In genomic region chr8:18065456-18065855, GRCm38 (mm10) we compare ENCODE assay signal across 24 mouse cellular contexts.
"Had no signal": no experiment of that assay in that cellular context is flagged by ENCODE, and none has a peak within 500 bp of the region (broad histone marks: within the 10 kb centered on the region; RNA-seq: fewer than 3 reads in every experiment).

No protein-coding gene starts in this region.

- H3K9me3 ChIP-seq: heart, embryonic 10.5 days; heart, embryonic 12.5 days; hindbrain, embryonic 10.5 days; hindbrain, embryonic 12.5 days; intestine, embryonic 15.5 days; limb, embryonic 10.5 days; limb, embryonic 12.5 days had no signal

- H3K9ac ChIP-seq: heart, embryonic 12.5 days; hindbrain, embryonic 12.5 days; hindbrain, embryonic 14.5 days; intestine, embryonic 15.5 days; limb, embryonic 12.5 days had no signal

- H3K36me3 ChIP-seq: heart, embryonic 10.5 days; heart, embryonic 12.5 days; hindbrain, embryonic 10.5 days; hindbrain, embryonic 12.5 days; intestine, embryonic 15.5 days; limb, embryonic 10.5 days; limb, embryonic 12.5 days had no signal

- DNase-seq: gastrocnemius, adult 2 months; gastrocnemius, postnatal 10 days; gastrocnemius, postnatal 25 days; heart, adult 18-20 months; heart, postnatal 10 days; heart, postnatal 4 days; kidney, adult 18-20 months; kidney, adult 8-10 months; kidney, postnatal 10 days; kidney, postnatal 25 days; kidney, postnatal 4 days had no signal

- H3K4me2 ChIP-seq: heart, embryonic 12.5 days; hindbrain, embryonic 12.5 days; hindbrain, embryonic 14.5 days; intestine, embryonic 15.5 days; limb, embryonic 12.5 days had no signal

- H3K4me1 ChIP-seq: heart, embryonic 10.5 days; heart, embryonic 12.5 days; hindbrain, embryonic 10.5 days; hindbrain, embryonic 12.5 days; intestine, embryonic 15.5 days; limb, embryonic 10.5 days; limb, embryonic 12.5 days had no signal

- H3K27me3 ChIP-seq: heart, embryonic 12.5 days; hindbrain, embryonic 12.5 days; intestine, embryonic 15.5 days; limb, embryonic 12.5 days had no signal

- ATAC-seq: hindbrain, embryonic 16.5 days; inflammation-experienced regulatory T-cells, adult 6 months; intestine, embryonic 15.5 days; intestine, postnatal 0 days had no signal

- H3K4me3 ChIP-seq: gastrocnemius, adult 2 months; heart, embryonic 10.5 days; heart, embryonic 12.5 days; hindbrain, embryonic 10.5 days; hindbrain, embryonic 12.5 days; intestine, embryonic 15.5 days; layer of hippocampus, adult 2 months; left cerebral cortex, adult 2 months; limb, embryonic 10.5 days; limb, embryonic 12.5 days had no signal

- H3K27ac ChIP-seq: gastrocnemius, adult 2 months; heart, embryonic 10.5 days; hindbrain, embryonic 10.5 days; hindbrain, embryonic 12.5 days; hindbrain, embryonic 14.5 days; intestine, embryonic 15.5 days; layer of hippocampus, adult 2 months; left cerebral cortex, adult 2 months; limb, embryonic 10.5 days; limb, embryonic 12.5 days had no signal
